Mouse (Mus musculus) kidney, embryonic 16.5 days (tissue): ENCODE data around the gene Ctc1. TPM values are rescaled to one million over a fixed set of nuclear protein-coding genes. Genes with fewer than 3 reads are reported as not detected.
A peak's percentile ranks its signal among the peaks of the same experiment; 100 is the strongest.

Source experiments
- ATAC-seq: fragments of 200-750 bp; cut with Nextera tagmentation; 2 replicates; pipeline ENCODE4 v1.8.0; 2017; ENCODE audit warnings: moderate TSS enrichment; ENCODE audit not compliant: low FRiP score, low TSS enrichment
- H3K27ac ChIP-seq: fragments of 300-500 bp; sonication (generic); 2 replicates; pipeline ENCODE4 v1.5.1; 2014; ENCODE audit warnings: low read length
- H3K27me3 ChIP-seq: fragments of 300-500 bp; sonication (generic); 2 replicates; pipeline ENCODE4 v1.6.1; 2014; ENCODE audit warnings: low read length, control low read depth, mixed read lengths; ENCODE audit not compliant: insufficient read depth
- H3K36me3 ChIP-seq: fragments of 300-500 bp; sonication (generic); 2 replicates; pipeline ENCODE4 v1.6.1; 2014; ENCODE audit warnings: low read length, control low read depth, mixed read lengths; ENCODE audit not compliant: insufficient read depth
- H3K4me1 ChIP-seq: fragments of 300-500 bp; sonication (generic); 2 replicates; pipeline ENCODE4 v1.6.1; 2014; ENCODE audit warnings: low read length, control low read depth, mixed read lengths; ENCODE audit not compliant: insufficient read depth
- H3K4me2 ChIP-seq: fragments of 300-500 bp; sonication (generic); replicated peaks from 2 replicates; pipeline ENCODE4 v1.6.1; 2014; ENCODE audit warnings: low read depth, low read length
- H3K4me3 ChIP-seq: fragments of 300-500 bp; sonication (generic); 2 replicates; pipeline ENCODE4 v1.5.1; 2014; ENCODE audit warnings: mild to moderate bottlenecking, low read length
- H3K9ac ChIP-seq: fragments of 300-500 bp; sonication (generic); replicated peaks from 2 replicates; pipeline ENCODE4 v1.6.1; 2014; ENCODE audit warnings: low read length
- H3K9me3 ChIP-seq: fragments of 300-500 bp; sonication (generic); 2 replicates; pipeline ENCODE4 v1.6.1; 2016; ENCODE audit warnings: low read length, control low read depth
- WGBS: fragments of 180-500 bp; shearing (Covaris S2); extraction: QIAGEN DNeasy Blood & Tissue Kit; methylation state at CpG from one replicate; pipeline ENCODE4 v1.1.7; 2014; 5-methylcytosine and 5-hydroxymethylcytosine counted together
- polyA plus RNA-seq: library from polyadenylated mRNA; unstranded; fragments of >200 nt; fragmentation: Nextera tagmentation; extraction: Ambion mirVana; gene quantifications from 2 replicates; pipeline ENCODE4 v1.2.1, GENCODE M21; 2015

The Ctc1 gene
- polyA plus RNA-seq, 1 experiment from 2014 or later = 64.1 TPM

DNA sequence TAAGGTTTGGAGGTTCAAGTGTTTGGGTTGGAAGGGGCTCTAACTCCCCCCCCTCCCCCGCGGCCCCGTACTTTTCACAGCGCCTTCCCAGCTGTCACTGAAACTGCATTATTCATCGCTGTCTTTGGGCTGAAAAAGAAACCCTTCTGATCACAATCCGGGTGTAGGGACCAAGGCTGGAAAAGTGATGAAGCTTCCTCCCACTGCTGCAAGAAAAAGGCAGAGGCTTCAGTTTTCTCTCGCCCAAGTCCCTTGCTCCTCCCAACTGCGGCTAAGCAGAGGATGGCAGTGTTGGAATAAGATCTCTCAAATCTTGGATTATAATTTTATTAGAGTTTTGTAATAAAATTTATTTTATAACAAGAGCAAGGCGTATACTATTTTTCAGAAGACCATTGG lies 57.0 kb downstream of the Ctc1 start:
- H3K4me1 ChIP-seq = peaks cover 16% of the 10 kb centered on the region
- peak overlapping the region; percentile 69 for H3K9ac ChIP-seq
- H3K36me3 ChIP-seq = no peaks in the 10 kb centered on the region
- 10% methylated on average over 9 of the region's 9 CpGs for WGBS
- H3K9me3 ChIP-seq = no peaks in the 10 kb centered on the region
- peak overlapping the region; percentile 94 for H3K27ac ChIP-seq
- H3K4me3 ChIP-seq = peak overlapping the region; percentile 41
- peak overlapping the region; percentile 55 for H3K4me2 ChIP-seq
- ATAC-seq = no peak
- H3K27me3 ChIP-seq = no peaks in the 10 kb centered on the region

DNA sequence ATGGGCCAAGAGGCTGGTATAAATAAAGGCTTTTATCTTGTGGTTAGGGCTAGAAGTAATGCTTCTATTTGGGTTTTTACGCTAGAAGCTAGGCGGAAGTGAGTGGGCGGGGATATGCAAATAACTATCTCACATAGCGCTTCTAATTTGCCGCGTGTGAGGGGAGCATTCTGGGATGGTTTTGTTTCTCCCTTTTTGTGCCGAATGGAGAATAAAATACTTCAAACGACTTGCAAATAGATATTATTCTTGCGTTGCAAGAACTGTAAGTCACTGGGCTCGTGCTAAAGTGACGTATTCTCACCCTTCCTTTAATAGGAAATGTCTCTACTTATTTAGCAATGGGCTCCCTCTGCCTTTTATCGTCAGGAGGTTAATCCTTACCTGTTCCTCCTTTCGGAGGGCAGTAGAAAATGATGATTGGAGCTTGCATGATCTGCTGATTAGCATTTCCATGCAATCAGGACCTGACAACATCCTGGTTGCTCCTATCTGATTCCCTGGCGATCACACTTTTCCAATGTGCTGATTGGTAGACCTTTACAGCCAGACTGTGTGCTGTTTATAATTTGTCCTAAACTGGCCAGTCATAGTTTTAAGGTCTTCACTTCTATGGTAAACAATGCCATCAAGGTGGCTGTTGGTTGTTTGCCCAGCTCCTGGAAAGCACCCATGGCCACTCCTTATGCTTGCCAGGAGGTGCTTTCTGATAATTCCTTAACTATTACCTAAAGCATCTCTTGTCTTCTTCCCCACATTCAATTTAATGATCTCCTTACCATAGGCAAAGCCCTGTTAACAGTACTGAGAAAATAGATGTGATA lies 57.6 kb downstream of the Ctc1 start:
- H3K27ac ChIP-seq = peak overlapping the region; percentile 94
- WGBS = 0% methylated on average over 14 of the region's 14 CpGs
- H3K4me3 ChIP-seq = peak overlapping the region; percentile 41
- no peaks in the 10 kb centered on the region for H3K36me3 ChIP-seq
- peak overlapping the region; percentile 55 for H3K4me2 ChIP-seq
- peak overlapping the region; percentile 69 for H3K9ac ChIP-seq
- no peaks in the 10 kb centered on the region for H3K27me3 ChIP-seq
- peak; percentile 62; the same call in 1 of the 2 replicates for ATAC-seq
- no peaks in the 10 kb centered on the region for H3K9me3 ChIP-seq
- peaks cover 18% of the 10 kb centered on the region for H3K4me1 ChIP-seq

DNA sequence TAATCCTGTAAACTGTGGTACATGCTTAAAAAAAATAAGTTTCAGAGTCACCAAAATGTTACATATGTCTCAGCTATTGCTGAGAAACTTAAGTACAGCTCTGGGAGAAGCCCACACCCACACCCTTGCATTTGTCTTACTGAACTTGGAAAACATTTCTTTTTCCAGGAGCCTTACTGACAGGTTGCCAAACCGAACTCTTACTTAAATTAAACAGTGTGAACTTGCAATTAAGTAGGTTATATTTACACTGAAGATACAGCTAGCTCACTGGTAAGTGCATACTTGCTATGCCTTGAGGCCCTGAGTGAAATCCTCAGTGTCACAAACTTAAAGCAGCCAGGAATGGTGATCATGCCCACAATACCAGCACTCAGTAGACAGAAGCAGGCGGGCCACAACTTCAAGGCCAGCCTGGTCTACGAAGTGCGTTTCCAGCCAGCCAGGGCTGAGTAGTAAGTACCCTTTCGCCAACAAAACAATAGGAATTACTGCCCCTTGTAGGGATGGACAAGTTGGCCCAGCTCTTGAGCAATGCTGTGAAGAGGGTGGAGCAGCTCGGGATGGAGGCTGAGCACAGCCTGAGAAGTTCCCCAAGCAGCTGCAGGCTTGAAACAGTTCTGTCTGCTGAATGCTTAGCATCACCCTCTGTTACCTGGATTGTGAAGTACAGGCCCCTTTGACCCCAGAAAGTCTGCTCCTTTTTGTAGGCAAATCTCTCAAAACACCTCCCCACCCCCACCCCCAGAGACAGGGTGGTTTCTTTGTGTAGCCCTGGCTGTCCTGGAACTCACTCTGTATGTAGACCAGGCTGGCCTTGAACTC lies 58.5 kb downstream of the Ctc1 start:
- peaks cover 24% of the 10 kb centered on the region for H3K4me1 ChIP-seq
- H3K9ac ChIP-seq = 0 out of 2 replicates have a peak overlapping the region, but pooled peaks have one; percentile 2
- H3K9me3 ChIP-seq = no peaks in the 10 kb centered on the region
- H3K27me3 ChIP-seq = no peaks in the 10 kb centered on the region
- ATAC-seq = no peak
- 37% methylated on average over 6 of the region's 6 CpGs for WGBS
- no peak overlapping the region for H3K4me3 ChIP-seq
- H3K4me2 ChIP-seq = no peak overlapping the region
- H3K27ac ChIP-seq = peak overlapping the region; percentile 94
- no peaks in the 10 kb centered on the region for H3K36me3 ChIP-seq

DNA sequence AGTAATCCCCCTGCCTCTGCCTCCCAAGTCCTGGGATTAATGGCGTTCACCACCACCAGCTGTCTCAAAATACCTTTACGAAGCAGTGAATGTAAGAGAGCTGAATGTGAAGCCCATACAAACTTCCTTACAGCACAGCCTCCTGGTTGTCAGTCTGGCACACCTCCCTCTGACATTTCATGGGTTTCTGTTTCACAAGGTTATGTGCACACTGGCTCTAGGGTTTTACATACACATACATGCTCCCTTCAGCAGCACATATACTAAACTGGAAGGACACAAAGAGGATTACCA lies 59.0 kb downstream of the Ctc1 start:
- Histone ChIP-seq H3K27me3 (no peaks in the 10 kb centered on the region), H3K9ac (no peak overlapping the region), H3K4me1 (peaks cover 23% of the 10 kb centered on the region), H3K9me3 (no peaks in the 10 kb centered on the region), H3K27ac (peak overlapping the region; percentile 94; the same call in 1 of the 2 replicates), H3K4me2 (no peak overlapping the region), H3K4me3 (no peak overlapping the region), H3K36me3 (no peaks in the 10 kb centered on the region)
- 43% methylated on average over 2 of the region's 2 CpGs for WGBS
- no peak for ATAC-seq

DNA sequence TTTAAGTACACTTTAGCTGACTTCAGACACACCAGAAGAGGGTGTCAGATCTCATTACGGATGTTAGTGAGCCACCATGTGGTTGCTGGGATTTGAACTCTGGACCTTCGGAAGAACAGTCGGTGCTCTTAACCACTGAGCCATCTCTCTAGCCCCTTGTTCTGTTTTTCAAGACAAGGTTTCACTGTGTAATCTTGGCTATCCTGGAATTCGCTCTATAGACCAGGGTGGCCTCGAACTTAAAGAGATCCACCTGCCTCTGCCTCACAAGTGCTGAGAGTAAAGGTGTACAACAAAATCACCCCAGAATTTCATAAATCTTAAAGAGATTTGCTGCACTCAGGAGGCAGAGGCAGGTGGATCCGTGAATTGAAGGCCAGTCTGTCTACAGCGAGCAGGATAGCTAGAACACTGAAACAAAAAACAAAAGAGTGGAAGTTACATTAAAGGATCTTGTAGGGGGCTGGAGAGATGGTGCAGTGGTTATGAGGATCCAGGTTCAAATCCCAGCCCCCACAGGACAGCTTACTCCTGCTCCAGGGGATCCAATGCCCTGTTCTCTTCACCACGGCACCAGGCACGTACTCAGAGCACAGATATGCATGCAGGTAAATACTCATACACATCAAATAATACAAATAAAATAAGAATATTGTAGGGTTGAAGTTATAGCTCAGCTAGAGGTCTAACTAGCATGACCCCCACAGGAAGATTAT lies 60.2 kb downstream of the Ctc1 start:
- H3K9ac ChIP-seq = no peak overlapping the region
- H3K4me3 ChIP-seq = no peak overlapping the region
- no peak for ATAC-seq
- no peaks in the 10 kb centered on the region for H3K36me3 ChIP-seq
- H3K27ac ChIP-seq = no peak overlapping the region
- H3K27me3 ChIP-seq = no peaks in the 10 kb centered on the region
- no peak overlapping the region for H3K4me2 ChIP-seq
- H3K9me3 ChIP-seq = no peaks in the 10 kb centered on the region
- H3K4me1 ChIP-seq = peaks cover 20% of the 10 kb centered on the region
- WGBS = 61% methylated on average over 8 of the region's 9 CpGs

GRCm38 (mm10) chr11:69076572-69076971 lies 60.9 kb downstream of the Ctc1 start:
- 64% methylated on average over 5 of the region's 5 CpGs for WGBS
- Histone ChIP-seq H3K27me3 (no peaks in the 10 kb centered on the region), H3K4me2 (no peak overlapping the region), H3K4me3 (no peak overlapping the region), H3K36me3 (no peaks in the 10 kb centered on the region), H3K4me1 (peaks cover 14% of the 10 kb centered on the region), H3K9ac (no peak overlapping the region), H3K27ac (no peak overlapping the region), H3K9me3 (no peaks in the 10 kb centered on the region)
- ATAC-seq = no peak

DNA sequence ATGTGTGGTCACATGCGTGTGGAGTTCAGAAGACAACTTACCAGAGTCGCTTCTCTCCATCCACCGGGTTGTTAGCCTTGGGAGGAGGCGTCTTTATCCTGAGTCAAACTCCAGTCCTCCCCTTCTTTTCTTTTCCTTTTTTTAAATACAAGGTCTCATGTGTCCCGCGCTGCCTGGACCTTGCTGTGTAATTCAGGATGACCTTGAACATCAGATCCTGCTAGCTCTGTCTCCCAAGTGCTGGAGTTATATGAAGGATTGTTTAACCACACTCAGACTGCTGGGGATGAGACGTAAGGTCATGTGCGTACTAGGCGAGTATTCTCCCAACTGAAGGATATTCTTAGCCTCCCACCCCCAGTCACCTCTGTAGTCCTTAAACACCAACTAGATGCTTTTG lies 61.6 kb downstream of the Ctc1 start:
- no peak overlapping the region for H3K27ac ChIP-seq
- ATAC-seq = no peak
- 78% methylated on average over 9 of the region's 9 CpGs for WGBS
- H3K27me3 ChIP-seq = no peaks in the 10 kb centered on the region
- no peak overlapping the region for H3K9ac ChIP-seq
- no peak overlapping the region for H3K4me2 ChIP-seq
- no peak overlapping the region for H3K4me3 ChIP-seq
- no peaks in the 10 kb centered on the region for H3K36me3 ChIP-seq
- no peaks in the 10 kb centered on the region for H3K9me3 ChIP-seq
- peaks cover 12% of the 10 kb centered on the region for H3K4me1 ChIP-seq

GRCm38 (mm10) chr11:69078041-69078440 lies 62.3 kb downstream of the Ctc1 start:
- Histone ChIP-seq H3K4me2 (no peak overlapping the region), H3K9me3 (no peaks in the 10 kb centered on the region), H3K27me3 (no peaks in the 10 kb centered on the region), H3K36me3 (no peaks in the 10 kb centered on the region), H3K4me1 (peaks cover 8% of the 10 kb centered on the region), H3K9ac (no peak overlapping the region), H3K27ac (no peak overlapping the region), H3K4me3 (no peak overlapping the region)
- 54% methylated on average over 6 of the region's 6 CpGs for WGBS
- ATAC-seq = no peak

DNA sequence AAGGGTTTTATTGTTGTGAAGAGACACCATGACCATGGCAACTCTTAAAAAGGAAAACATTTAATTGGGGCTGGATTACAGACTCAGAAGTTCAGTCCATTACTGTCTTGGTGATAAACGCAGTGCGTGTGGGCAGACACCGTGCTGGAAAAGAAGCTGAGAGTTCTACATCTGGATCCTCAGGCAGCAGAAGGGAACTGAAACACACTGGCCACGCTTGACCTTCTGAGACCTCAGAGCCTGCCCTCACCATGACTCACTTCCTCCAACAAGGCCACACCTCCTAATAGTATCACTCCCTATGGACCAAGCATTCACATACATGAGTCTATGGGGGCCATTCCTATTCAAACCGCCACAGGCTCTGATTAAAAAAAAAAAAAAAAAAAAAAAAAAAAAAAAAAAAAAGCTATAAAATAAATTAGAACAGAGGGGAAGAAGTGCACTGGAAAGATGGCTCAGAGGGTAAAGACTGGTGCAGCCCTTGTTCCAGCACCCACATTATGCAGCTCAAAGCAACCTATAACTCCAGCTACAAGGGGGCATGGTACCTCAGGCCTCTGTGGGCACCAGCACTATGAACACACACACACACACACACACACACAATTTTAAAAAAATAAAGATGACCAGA lies 63.2 kb downstream of the Ctc1 start:
- no peak for ATAC-seq

More for the DNA sequence above, 63.2 kb downstream of the Ctc1 start:
- Histone ChIP-seq H3K27me3 (no peaks in the 10 kb centered on the region), H3K4me3 (no peak overlapping the region), H3K4me1 (peaks cover 8% of the 10 kb centered on the region), H3K9ac (no peak overlapping the region), H3K4me2 (no peak overlapping the region), H3K36me3 (no peaks in the 10 kb centered on the region), H3K27ac (no peak overlapping the region), H3K9me3 (no peaks in the 10 kb centered on the region)
- WGBS = 43% methylated on average over 5 of the region's 5 CpGs
